Mouse (Mus musculus): ENCODE results near the gene Pdxdc1. TPM values are rescaled to one million over a fixed set of nuclear protein-coding genes. Genes with fewer than 3 reads are reported as not detected.

Pdxdc1 gene
- polyA plus RNA-seq, 2 experiments: 105 to 109 TPM

GRCm38 (mm10) chr16:13866076-13866475, 36.9 kb downstream of the Pdxdc1 start:
- H3K9ac ChIP-seq (ENCODE audit: low read depth, low read length, severe bottlenecking): no peak overlapping the region
- no peak overlapping the region for H3K27ac ChIP-seq (replicated peaks; ENCODE audit: low read depth, low read length)
- H3K9me3 ChIP-seq (ENCODE audit: control insufficient read depth, low read length): no peaks in the 10 kb centered on the region
- no peak for TF ChIP-seq POLR2A (IDR thresholded peaks at IDR 0.05; ENCODE audit: borderline replicate concordance, extremely low read depth, insufficient read depth, insufficient read length)
- 58% methylated on average over 4 of the region's 4 CpGs for WGBS
- no peak overlapping the region for H3K4me3 ChIP-seq (replicated peaks; ENCODE audit: low read length)
- ATAC-seq (ENCODE audit: low FRiP score, low read depth) (no peak), DNase-seq (ENCODE audit: low spot score) (no peak)
- no peak overlapping the region for H3K4me2 ChIP-seq (replicated peaks; ENCODE audit: low read depth, low read length, severe bottlenecking)
- no peaks in the 10 kb centered on the region for H3K4me1 ChIP-seq (ENCODE audit: control insufficient read depth, insufficient read depth, low read length)
- peaks cover 61% of the 10 kb centered on the region for H3K36me3 ChIP-seq (ENCODE audit: control insufficient read depth, insufficient read depth, low read length)
- no peaks in the 10 kb centered on the region for H3K27me3 ChIP-seq (ENCODE audit: control insufficient read depth, insufficient read depth, low read length)

GRCm38 (mm10) chr16:13853886-13854285, 49.0 kb downstream of the Pdxdc1 start:
- Histone ChIP-seq H3K4me3 (replicated peaks; ENCODE audit: low read length) (no peak overlapping the region), H3K27me3 (ENCODE audit: control insufficient read depth, insufficient read depth, low read length) (no peaks in the 10 kb centered on the region), H3K9ac (ENCODE audit: low read depth, low read length, severe bottlenecking) (no peak overlapping the region), H3K4me1 (ENCODE audit: control insufficient read depth, insufficient read depth, low read length) (no peaks in the 10 kb centered on the region), H3K4me2 (replicated peaks; ENCODE audit: low read depth, low read length, severe bottlenecking) (no peak overlapping the region), H3K27ac (replicated peaks; ENCODE audit: low read depth, low read length) (no peak overlapping the region), H3K36me3 (ENCODE audit: control insufficient read depth, insufficient read depth, low read length) (peaks cover 67% of the 10 kb centered on the region), H3K9me3 (ENCODE audit: control insufficient read depth, low read length) (no peaks in the 10 kb centered on the region)
- no peak for TF ChIP-seq POLR2A (IDR thresholded peaks at IDR 0.05; ENCODE audit: borderline replicate concordance, extremely low read depth, insufficient read depth, insufficient read length)
- DNase-seq (ENCODE audit: low spot score): no peak
- WGBS: 96% methylated on average over 4 of the region's 4 CpGs
- ATAC-seq (ENCODE audit: low FRiP score, low read depth): no peak

GRCm38 (mm10) chr16:13851446-13851845, 51.5 kb downstream of the Pdxdc1 start:
- H3K27ac ChIP-seq (replicated peaks; ENCODE audit: low read depth, low read length): no peak overlapping the region
- no peak for TF ChIP-seq POLR2A (IDR thresholded peaks at IDR 0.05; ENCODE audit: borderline replicate concordance, extremely low read depth, insufficient read depth, insufficient read length)
- H3K36me3 ChIP-seq (ENCODE audit: control insufficient read depth, insufficient read depth, low read length): peaks cover 71% of the 10 kb centered on the region
- WGBS: 97% methylated on average over 4 of the region's 4 CpGs
- H3K9ac ChIP-seq (ENCODE audit: low read depth, low read length, severe bottlenecking): no peak overlapping the region
- H3K4me2 ChIP-seq (replicated peaks; ENCODE audit: low read depth, low read length, severe bottlenecking): no peak overlapping the region
- H3K4me1 ChIP-seq (ENCODE audit: control insufficient read depth, insufficient read depth, low read length): no peaks in the 10 kb centered on the region
- DNase-seq (ENCODE audit: low spot score) (no peak), ATAC-seq (ENCODE audit: low FRiP score, low read depth) (no peak)
- H3K27me3 ChIP-seq (ENCODE audit: control insufficient read depth, insufficient read depth, low read length): no peaks in the 10 kb centered on the region
- H3K4me3 ChIP-seq (replicated peaks; ENCODE audit: low read length): no peak overlapping the region
- H3K9me3 ChIP-seq (ENCODE audit: control insufficient read depth, low read length): no peaks in the 10 kb centered on the region

GRCm38 (mm10) chr16:13848310-13848709, 54.6 kb downstream of the Pdxdc1 start:
- no peak for TF ChIP-seq POLR2A (IDR thresholded peaks at IDR 0.05; ENCODE audit: borderline replicate concordance, extremely low read depth, insufficient read depth, insufficient read length)
- Histone ChIP-seq H3K36me3 (ENCODE audit: control insufficient read depth, insufficient read depth, low read length) (peaks cover 72% of the 10 kb centered on the region), H3K9me3 (ENCODE audit: control insufficient read depth, low read length) (no peaks in the 10 kb centered on the region), H3K27me3 (ENCODE audit: control insufficient read depth, insufficient read depth, low read length) (no peaks in the 10 kb centered on the region), H3K9ac (ENCODE audit: low read depth, low read length, severe bottlenecking) (no peak overlapping the region), H3K27ac (replicated peaks; ENCODE audit: low read depth, low read length) (no peak overlapping the region), H3K4me2 (replicated peaks; ENCODE audit: low read depth, low read length, severe bottlenecking) (no peak overlapping the region), H3K4me3 (replicated peaks; ENCODE audit: low read length) (no peak overlapping the region), H3K4me1 (ENCODE audit: control insufficient read depth, insufficient read depth, low read length) (no peaks in the 10 kb centered on the region)
- no peak for DNase-seq (ENCODE audit: low spot score)
- ATAC-seq (ENCODE audit: low FRiP score, low read depth): no peak
- 84% methylated on average over 2 of the region's 2 CpGs for WGBS

- Histone ChIP-seq H3K4me2 (replicated peaks; ENCODE audit: low read depth, low read length, severe bottlenecking) (no peak overlapping the region), H3K36me3 (ENCODE audit: control insufficient read depth, insufficient read depth, low read length) (peaks cover 72% of the 10 kb centered on the region), H3K27ac (replicated peaks; ENCODE audit: low read depth, low read length) (no peak overlapping the region), H3K4me1 (ENCODE audit: control insufficient read depth, insufficient read depth, low read length) (no peaks in the 10 kb centered on the region), H3K27me3 (ENCODE audit: control insufficient read depth, insufficient read depth, low read length) (no peaks in the 10 kb centered on the region), H3K4me3 (replicated peaks; ENCODE audit: low read length) (no peak overlapping the region), H3K9ac (ENCODE audit: low read depth, low read length, severe bottlenecking) (no peak overlapping the region), H3K9me3 (ENCODE audit: control insufficient read depth, low read length) (no peaks in the 10 kb centered on the region)
- DNase-seq (ENCODE audit: low spot score): no peak
- WGBS: 84% methylated on average over 1 of the region's 1 CpGs
- no peak for TF ChIP-seq POLR2A (IDR thresholded peaks at IDR 0.05; ENCODE audit: borderline replicate concordance, extremely low read depth, insufficient read depth, insufficient read length)
- ATAC-seq (ENCODE audit: low FRiP score, low read depth): no peak
Measured at GRCm38 (mm10) chr16:13846675-13847074, 56.3 kb downstream of the Pdxdc1 start.

GRCm38 (mm10) chr16:13845031-13845430, 57.9 kb downstream of the Pdxdc1 start:
- WGBS: 95% methylated on average over 5 of the region's 5 CpGs
- Histone ChIP-seq H3K36me3 (ENCODE audit: control insufficient read depth, insufficient read depth, low read length) (peaks cover 78% of the 10 kb centered on the region), H3K9me3 (ENCODE audit: control insufficient read depth, low read length) (no peaks in the 10 kb centered on the region), H3K9ac (ENCODE audit: low read depth, low read length, severe bottlenecking) (no peak overlapping the region), H3K4me3 (replicated peaks; ENCODE audit: low read length) (no peak overlapping the region), H3K4me1 (ENCODE audit: control insufficient read depth, insufficient read depth, low read length) (no peaks in the 10 kb centered on the region), H3K4me2 (replicated peaks; ENCODE audit: low read depth, low read length, severe bottlenecking) (no peak overlapping the region), H3K27ac (replicated peaks; ENCODE audit: low read depth, low read length) (no peak overlapping the region), H3K27me3 (ENCODE audit: control insufficient read depth, insufficient read depth, low read length) (no peaks in the 10 kb centered on the region)
- no peak for TF ChIP-seq POLR2A (IDR thresholded peaks at IDR 0.05; ENCODE audit: borderline replicate concordance, extremely low read depth, insufficient read depth, insufficient read length)
- no peak for DNase-seq (ENCODE audit: low spot score)
- no peak for ATAC-seq (ENCODE audit: low FRiP score, low read depth)

All from limb, embryonic 14.5 days (tissue).